Mouse (Mus musculus) bone marrow macrophage, adult 2 months (primary cell): ENCODE results near the gene Morn1.

Source experiments
- CTCF ChIP-seq: IDR thresholded peaks from 2 replicates; pipeline ENCODE4 v1.5.1; 2012; ENCODE audit warnings: low read depth, mild to moderate bottlenecking, low read length, moderate library complexity
- POLR2A ChIP-seq: IDR thresholded peaks from 2 replicates; pipeline ENCODE4 v1.6.1; 2012; ENCODE audit warnings: mild to moderate bottlenecking, low read depth, low read length, borderline replicate concordance

- TF ChIP-seq CTCF, result no peak
- no peak for TF ChIP-seq POLR2A
Observed at GRCm38 (mm10) chr4:155056724-155057123, 29.7 kb upstream of the Morn1 start, which contains the start of gene Plch2.
